Mouse (Mus musculus): ENCODE data around the gene Kctd12b.
"Not testable (repeated sequence)": the region's sequence is repeated elsewhere in the genome, so short reads cannot be mapped to it uniquely, and the experiment has no call there.

Gene Kctd12b

DNA sequence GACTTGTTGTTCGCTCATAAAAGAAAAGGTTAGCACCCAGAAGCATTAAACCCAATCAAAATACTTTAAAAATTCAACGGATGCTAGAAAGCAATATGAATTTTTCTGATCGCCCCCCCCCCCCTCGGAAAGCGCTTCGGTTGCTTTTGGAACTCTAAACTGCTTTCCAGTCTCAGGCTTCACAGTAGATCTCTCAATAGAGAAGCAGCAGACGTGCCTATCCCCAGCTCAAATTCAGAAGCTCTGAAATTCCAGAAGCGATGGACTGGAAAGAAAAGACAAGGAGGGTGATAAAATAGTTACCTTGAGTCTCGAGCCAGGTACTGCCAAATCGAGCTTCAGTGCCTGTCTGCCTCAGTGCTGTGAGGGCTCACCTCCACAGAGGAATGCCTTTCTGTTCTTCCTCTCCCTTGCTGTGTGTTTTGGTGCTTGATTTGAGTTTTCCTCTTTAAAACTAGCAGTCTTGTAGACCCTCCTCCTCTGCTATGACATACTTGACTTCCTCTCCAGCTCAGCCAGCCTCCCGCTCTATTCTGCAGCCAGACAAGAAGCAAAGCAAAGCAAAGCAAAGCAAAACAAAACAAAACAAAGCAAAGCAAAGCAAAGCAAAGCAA is at the start of gene Kctd12b:
TSS of gene Kctd12b (minus strand) at position 610 of the 614 bp plus-strand sequence.
- peak in 1 of 2 experiments; percentile 1 for DNase-seq

DNA sequence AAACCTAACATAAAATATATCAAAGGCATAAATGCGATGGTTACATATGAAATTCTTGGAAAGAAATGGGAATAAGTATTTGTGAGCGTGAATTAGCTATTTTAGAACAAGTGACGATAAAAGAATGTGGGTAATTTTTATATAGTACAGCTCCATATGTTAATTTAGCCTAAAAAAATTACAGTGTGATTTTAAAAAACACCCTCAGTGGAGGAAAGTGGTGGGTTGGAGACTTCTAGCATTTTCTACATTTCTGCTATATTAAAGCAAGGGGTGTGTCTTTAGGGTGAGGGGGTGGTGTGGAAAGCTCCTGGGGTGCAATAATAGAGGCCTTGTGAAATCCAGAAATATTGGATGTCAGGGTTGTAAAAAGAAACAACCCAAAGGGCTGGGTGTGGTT is 46.3 kb upstream of the Kctd12b start:
- DNase-seq, result no peak

DNA sequence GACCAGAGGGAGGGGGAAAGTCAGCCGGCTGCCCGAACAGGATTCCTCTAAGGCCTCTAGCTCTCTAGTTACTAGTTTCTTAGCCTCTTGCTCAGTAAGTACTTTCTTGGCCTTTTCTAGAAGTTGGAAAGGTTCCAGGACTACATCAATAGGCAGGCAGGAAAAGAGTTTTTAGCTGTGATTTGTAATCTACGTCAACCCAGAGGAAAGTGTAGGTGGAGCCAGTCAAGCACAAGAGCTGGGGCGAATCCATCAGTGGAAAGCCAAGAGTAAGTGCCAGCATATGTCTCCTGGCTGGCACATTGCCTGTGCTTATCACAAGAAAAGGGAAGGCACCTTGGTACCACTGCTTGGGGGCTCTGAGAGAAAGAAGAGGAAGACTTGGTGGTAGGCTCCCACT is 39.5 kb upstream of the Kctd12b start:
- no peak for DNase-seq

DNA sequence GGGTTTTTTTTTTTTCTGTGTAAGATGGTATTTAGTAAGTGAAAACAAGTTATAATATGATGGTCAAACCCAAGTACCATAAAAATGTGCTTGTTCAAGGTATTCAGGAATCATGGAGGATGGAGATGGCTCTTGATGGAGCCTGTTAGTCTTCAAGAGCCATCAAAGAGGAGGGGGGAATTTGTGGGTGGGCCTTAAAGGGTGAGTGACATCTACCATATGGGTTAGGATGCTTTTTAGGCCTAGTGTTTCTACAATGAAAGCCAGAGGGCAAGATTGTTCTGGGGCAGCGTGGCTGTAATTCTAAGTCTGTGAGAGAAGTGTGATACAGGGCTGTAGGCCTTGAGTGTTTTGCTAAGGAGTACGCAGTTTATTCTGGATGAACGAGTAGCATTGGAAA is 28.2 kb upstream of the Kctd12b start:
- no peak for DNase-seq

DNA sequence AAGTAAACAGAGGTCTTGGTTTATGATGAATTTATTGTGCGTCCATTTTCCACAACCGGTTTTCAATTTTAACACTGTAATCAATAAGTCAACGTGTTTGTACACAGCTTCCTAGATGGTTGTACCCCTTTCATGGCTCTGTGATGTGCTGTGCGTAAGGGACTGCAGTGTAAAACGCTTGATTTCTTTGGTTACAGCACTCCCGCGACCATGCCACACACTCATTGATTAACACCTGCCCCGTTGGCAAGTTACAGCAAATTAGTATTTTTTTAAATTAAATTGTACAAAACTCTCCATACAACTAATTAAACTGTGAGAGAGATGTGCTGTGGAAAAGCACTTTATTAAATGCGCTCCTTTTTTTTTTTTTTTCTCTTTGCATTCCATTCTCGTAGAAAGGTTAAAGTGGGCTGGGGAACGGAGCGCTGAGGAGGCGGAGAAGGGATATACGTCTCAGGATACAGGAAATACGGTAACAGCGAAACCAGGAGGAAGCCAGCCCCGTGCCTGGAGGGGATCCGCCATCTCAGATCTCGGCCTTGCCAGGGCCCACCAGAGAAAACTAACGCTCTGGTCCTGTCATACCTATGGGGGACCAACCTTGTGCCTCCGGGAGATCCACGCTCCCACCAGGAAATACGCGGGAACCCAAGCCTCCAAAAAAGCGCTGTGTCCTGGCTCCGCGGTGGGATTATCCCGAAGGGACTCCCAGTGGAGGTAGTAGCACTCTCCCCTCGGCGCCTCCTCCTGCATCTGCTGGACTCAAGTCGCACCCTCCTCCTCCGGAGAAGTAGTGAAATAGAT is 27.1 kb upstream of the Kctd12b start, which contains the start of gene Nbdy:
TSS of gene Nbdy (plus strand) at position 481 of the 807 bp plus-strand sequence.
- peak; percentile 9 to 14 for DNase-seq

DNA sequence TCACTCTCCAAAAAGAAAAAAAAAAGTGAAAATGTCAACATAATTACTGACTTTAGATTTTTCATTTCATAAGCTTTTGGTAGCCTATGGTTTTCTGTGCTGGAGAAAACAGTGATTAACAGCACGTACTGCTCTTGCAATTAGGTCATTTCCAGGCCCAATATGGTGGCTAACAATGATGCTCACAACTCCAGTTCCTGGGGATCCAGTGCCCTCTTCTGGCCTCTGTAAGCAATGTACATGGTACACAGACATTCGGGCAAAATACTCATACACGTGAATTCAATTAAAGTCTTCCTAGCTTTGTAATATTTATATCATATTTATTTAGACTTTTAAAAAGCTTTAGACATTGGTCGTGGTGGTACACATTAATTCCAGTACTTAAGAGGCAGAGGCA is 23.4 kb upstream of the Kctd12b start:
- DNase-seq, result peak in 1 of 2 experiments; percentile 1

DNA sequence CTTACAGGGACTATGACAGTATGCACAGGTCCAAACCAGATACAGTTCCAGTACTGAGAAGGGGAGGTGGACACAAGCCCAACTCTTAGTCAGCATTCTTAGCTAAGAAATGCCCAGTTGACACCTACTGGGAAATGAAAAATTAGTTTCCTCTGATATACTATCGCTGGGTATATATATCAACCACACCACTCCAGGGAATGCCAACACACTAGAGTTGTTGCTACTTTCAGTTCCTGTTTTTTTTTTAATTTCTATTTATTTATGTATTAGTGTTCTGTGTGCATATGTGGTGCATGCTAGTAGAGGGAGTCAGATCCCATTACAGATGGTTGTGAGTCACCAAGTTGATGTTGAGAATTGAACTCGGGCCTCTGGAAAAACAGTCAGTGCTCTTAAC is 20.5 kb upstream of the Kctd12b start:
- no peak for DNase-seq

DNA sequence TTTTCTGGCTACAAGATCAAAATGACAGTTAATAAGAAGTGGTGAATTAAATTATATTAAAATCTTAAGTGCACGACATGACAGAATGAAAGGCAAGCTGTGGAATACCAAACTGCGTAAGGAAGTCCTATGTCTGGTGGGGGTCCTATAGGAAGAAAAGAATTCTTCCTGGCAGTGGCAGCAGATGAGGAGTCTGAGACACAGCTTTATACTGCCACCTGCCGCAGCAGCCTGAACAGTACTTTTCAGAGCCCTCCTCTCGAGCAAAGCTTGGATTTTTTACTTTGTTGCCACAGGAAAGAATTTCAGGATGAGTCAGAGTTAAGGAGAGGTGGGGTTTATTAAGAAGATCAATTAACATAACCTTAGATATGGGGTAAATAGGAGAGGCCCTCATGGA is 11.5 kb upstream of the Kctd12b start:
- DNase-seq, result no peak

DNA sequence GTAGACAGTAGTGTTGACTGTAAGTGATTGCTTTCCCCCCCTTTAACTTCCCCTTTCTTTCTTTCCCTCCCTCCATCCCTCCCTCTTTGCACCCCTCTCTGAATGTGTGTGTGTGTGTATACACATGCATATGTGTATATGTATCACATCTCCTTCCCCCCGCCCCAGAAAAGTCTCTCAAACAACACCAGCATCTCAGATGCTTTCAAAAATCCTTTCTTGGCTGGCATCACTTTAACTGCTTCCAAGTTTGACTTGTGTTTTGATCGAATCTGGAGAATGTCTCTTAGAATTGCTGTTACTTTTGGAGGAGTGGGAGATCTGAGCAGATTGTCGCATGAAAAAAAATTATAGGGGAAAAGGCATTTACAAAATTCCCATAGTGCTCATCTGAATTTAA is 4.3 kb upstream of the Kctd12b start:
- DNase-seq, result no peak

DNA sequence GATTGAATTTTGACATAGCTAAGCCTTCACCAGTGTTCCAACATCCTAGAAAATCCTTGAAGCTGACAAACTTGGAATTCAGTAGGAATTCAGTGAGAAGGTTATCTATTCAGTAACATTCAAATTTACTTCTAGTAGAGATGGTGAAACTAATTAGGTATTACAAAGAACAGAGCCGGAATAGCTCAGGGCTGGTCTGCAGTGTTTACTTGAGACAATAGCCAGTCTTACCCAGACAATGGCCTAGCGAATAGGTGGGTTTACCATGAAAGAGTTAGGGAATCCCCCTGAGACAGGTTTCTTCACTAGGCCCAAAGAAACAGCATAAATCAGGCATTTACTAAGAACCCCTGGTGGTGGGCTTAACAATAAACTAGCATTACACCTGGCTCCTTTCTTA is 28.0 kb downstream of the Kctd12b start:
- DNase-seq, result not testable (repeated sequence)

DNA sequence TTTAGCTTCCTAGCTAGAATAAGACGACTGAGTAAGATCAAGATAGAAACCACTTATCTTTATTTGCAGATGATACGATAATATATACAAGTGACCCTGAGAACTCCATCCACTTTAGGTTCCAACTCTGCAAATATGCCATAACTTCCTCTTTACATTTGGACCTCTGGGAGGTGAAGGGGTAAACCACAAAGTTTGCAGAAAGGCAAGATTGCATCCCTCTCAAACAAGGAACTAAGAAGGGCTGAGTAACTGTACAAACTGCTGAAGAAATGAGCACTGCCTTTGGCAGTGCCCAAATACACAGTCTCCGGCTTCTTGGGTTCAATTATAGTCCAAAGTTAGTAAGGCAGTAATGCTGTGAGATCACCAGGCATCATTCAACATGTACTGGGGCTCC is 31.3 kb downstream of the Kctd12b start:
- DNase-seq, result no peak

DNA sequence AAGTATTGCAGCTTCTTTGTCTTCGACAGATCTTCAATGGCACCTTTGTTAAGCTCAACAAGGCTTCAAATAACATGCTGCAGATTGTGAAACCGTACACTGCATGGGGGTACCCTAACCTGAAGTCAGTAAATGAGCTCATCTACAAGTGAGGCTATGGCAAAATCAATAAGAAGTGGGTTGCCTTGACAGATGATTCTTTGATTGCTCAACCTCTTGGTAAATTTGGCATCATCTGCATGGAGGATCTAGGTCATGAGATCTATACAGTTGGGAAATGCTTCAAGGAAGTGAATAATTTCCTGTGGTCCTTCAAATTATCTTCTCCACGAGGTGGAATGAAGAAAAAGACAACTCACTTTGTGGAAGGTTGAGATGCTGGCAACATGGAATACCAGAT is 39.2 kb downstream of the Kctd12b start:
- no peak for DNase-seq

DNA sequence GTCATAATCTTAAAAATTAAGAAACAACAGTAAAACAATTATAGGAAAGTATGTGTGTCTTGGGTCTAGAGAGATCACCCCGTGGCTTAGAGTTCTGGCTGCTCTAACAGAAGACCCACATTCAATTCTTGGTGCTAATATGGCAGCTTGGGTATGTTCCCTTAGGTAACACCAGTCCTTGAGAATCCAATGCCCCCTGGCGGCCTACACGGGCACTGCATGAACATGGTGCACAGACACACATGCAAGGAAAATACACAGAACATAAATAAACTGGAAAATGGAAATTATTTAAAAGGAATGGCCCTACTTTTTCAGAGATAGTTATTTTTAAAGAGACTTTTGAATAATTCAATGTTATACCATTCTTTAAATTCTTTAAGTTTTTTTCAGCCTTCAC is 55.6 kb downstream of the Kctd12b start:
- DNase-seq, result peak in 1 of 2 experiments; percentile 4

DNA sequence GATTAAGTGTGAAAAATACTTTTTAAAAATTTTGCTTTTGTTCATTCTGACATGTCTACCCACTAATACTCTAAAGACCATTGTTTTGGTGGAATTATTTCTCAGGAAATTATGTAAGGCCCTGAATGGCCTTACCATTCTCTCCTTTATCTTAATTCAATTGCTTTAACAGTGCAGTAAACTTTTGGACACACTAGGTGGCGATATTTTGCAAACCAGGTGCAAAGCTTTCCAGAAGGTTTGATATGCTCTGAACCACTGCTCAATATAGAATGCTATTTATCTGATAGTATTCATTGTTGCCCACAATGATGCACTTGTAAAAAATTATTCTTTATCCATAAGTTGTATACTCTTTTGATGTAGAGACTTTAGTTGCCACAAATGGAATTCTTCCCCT is 59.9 kb downstream of the Kctd12b start:
- DNase-seq, result no peak

All from spleen, adult 18-20 months (tissue).